Mouse (Mus musculus) CH12.LX (cell line): ENCODE results near the gene Zkscan6. TPM values are rescaled to one million over a fixed set of nuclear protein-coding genes. Genes with fewer than 3 reads are reported as not detected.

Source experiments
- DNase-seq: peaks from one replicate; pipeline ENCODE4 v3.0.0-alpha.2; 2013; ENCODE audit errors: extremely low read depth
- H3K27ac ChIP-seq: 2 replicates; pipeline ENCODE4 v1.5.1; 2012; ENCODE audit warnings: low read depth, mild to moderate bottlenecking, control low read depth, moderate library complexity; ENCODE audit not compliant: insufficient read depth
- H3K27me3 ChIP-seq: replicated peaks from 2 replicates; pipeline ENCODE3; 2012; ENCODE audit warnings: inconsistent platforms
- H3K36me3 ChIP-seq, 2 experiments: replicated peaks in 1 of 2; 2 replicates each; pipeline versions ENCODE3 to v1.6.1; 2012; ENCODE audit warnings: inconsistent platforms in 1 of 2, low read length in 1 of 2, mild to moderate bottlenecking in 1 of 2, mixed read lengths in 1 of 2, moderate library complexity in 1 of 2; ENCODE audit not compliant: control insufficient read depth in 1 of 2, insufficient read depth in 1 of 2
- H3K4me1 ChIP-seq, 2 experiments: 2 replicates each; pipeline ENCODE4 v1.6.1; 2012; ENCODE audit warnings: inconsistent platforms in 1 of 2, moderate library complexity in 1 of 2; ENCODE audit not compliant: insufficient read depth in 2 of 2, control insufficient read depth in 1 of 2
- H3K4me2 ChIP-seq: 2 replicates; pipeline ENCODE4 v1.6.1; 2012; ENCODE audit warnings: low read depth, mild to moderate bottlenecking, control low read depth; ENCODE audit not compliant: poor library complexity, insufficient read depth, severe bottlenecking
- H3K4me3 ChIP-seq, 3 experiments: fragments of 150-350 bp in 1 of 3; sonication (generic) in 1 of 3; replicated peaks in 1 of 3; 2 replicates each; pipeline versions ENCODE3 to v1.5.1; 2011 to 2012; ENCODE audit warnings: low read depth in 2 of 3, low read length in 2 of 3, mild to moderate bottlenecking in 2 of 3, moderate library complexity in 2 of 3, control low read depth in 1 of 3, improper control_type of control experiment in 1 of 3, inconsistent platforms in 1 of 3, mixed read lengths in 1 of 3; ENCODE audit not compliant: poor library complexity in 1 of 3
- H3K79me2 ChIP-seq: replicated peaks from 2 replicates; pipeline ENCODE4 v1.6.1; 2012; ENCODE audit warnings: mild to moderate bottlenecking, moderate library complexity; ENCODE audit not compliant: control insufficient read depth, poor library complexity, insufficient read depth, severe bottlenecking; ENCODE audit errors: extremely low read depth
- H3K9ac ChIP-seq: 2 replicates; pipeline ENCODE4 v1.6.1; 2012; ENCODE audit warnings: low read depth, mild to moderate bottlenecking, control low read depth, moderate library complexity; ENCODE audit not compliant: insufficient read depth
- H3K9me3 ChIP-seq: replicated peaks from 2 replicates; pipeline ENCODE3; 2012; ENCODE audit warnings: low read length, inconsistent platforms, mixed read lengths
- BHLHE40 ChIP-seq: IDR thresholded peaks from 2 replicates; pipeline ENCODE4 v1.6.1; 2011; ENCODE audit warnings: mild to moderate bottlenecking, low read depth, low read length, improper control_type of control experiment
- CHD1 ChIP-seq: IDR thresholded peaks from 2 replicates; pipeline ENCODE4 v1.6.1; 2012; ENCODE audit warnings: low read depth, low read length, improper control_type of control experiment, inconsistent platforms
- CHD2 ChIP-seq: IDR thresholded peaks from 2 replicates; pipeline ENCODE4 v1.6.1; 2011; ENCODE audit warnings: low read length, improper control_type of control experiment
- CTCF ChIP-seq, 2 experiments: IDR thresholded peaks in 1 of 2; conservative IDR thresholded peaks in 1 of 2; 2 replicates each; pipeline ENCODE4 v1.5.1; 2011 to 2012; ENCODE audit warnings: low read depth in 2 of 2, low read length in 2 of 2, improper control_type of control experiment in 1 of 2, inconsistent platforms in 1 of 2, mild to moderate bottlenecking in 1 of 2, moderate library complexity in 1 of 2
- E2F4 ChIP-seq: IDR thresholded peaks from 2 replicates; pipeline ENCODE4 v1.6.1; 2011; ENCODE audit warnings: low read depth, low read length, improper control_type of control experiment; ENCODE audit not compliant: insufficient replicate concordance
- ELF1 ChIP-seq: IDR thresholded peaks from 2 replicates; pipeline ENCODE4 v1.6.1; 2014; ENCODE audit warnings: low read depth, mild to moderate bottlenecking, inconsistent platforms, low read length, improper control_type of control experiment
- EP300 ChIP-seq: IDR thresholded peaks from 2 replicates; pipeline ENCODE4 v1.6.1; 2011; ENCODE audit warnings: low read length, improper control_type of control experiment
- ETS1 ChIP-seq: conservative IDR thresholded peaks from 2 replicates; pipeline ENCODE4 v1.6.1; 2012; ENCODE audit warnings: low read depth, mild to moderate bottlenecking, inconsistent platforms, low read length, improper control_type of control experiment, moderate library complexity
- GABPA ChIP-seq: IDR thresholded peaks from 2 replicates; pipeline ENCODE4 v1.6.1; 2012; ENCODE audit warnings: low read depth, low read length, improper control_type of control experiment, inconsistent platforms; ENCODE audit not compliant: insufficient replicate concordance
- HCFC1 ChIP-seq: IDR thresholded peaks from 2 replicates; pipeline ENCODE4 v1.6.1; 2012; ENCODE audit warnings: low read depth, mild to moderate bottlenecking, inconsistent platforms, low read length, improper control_type of control experiment
- IRF4 ChIP-seq: IDR thresholded peaks from 2 replicates; pipeline ENCODE4 v1.6.1; 2014; ENCODE audit warnings: low read depth, mild to moderate bottlenecking, inconsistent platforms, low read length, improper control_type of control experiment
- JUN ChIP-seq: IDR thresholded peaks from 2 replicates; pipeline ENCODE4 v1.6.1; 2011; ENCODE audit warnings: low read depth, mild to moderate bottlenecking, low read length, improper control_type of control experiment, moderate library complexity; ENCODE audit not compliant: insufficient read depth
- JUND ChIP-seq: conservative IDR thresholded peaks from 2 replicates; pipeline ENCODE4 v1.6.1; 2011; ENCODE audit warnings: low read depth, low read length, improper control_type of control experiment
- KAT2A ChIP-seq: IDR thresholded peaks from 2 replicates; pipeline ENCODE4 v1.6.1; 2012; ENCODE audit warnings: low read length, improper control_type of control experiment, inconsistent platforms; ENCODE audit not compliant: insufficient replicate concordance
- MAFK ChIP-seq: IDR thresholded peaks from 2 replicates; pipeline ENCODE4 v1.6.1; 2011; ENCODE audit warnings: low read length, improper control_type of control experiment; ENCODE audit not compliant: insufficient replicate concordance
- MAX ChIP-seq: IDR thresholded peaks from 2 replicates; pipeline ENCODE4 v1.6.1; 2011; ENCODE audit warnings: low read length, improper control_type of control experiment
- MAZ ChIP-seq: IDR thresholded peaks from 2 replicates; pipeline ENCODE4 v1.6.1; 2012; ENCODE audit warnings: low read depth, mild to moderate bottlenecking, inconsistent platforms, low read length, improper control_type of control experiment, moderate library complexity
- MEF2A ChIP-seq: IDR thresholded peaks from 2 replicates; pipeline ENCODE4 v1.6.1; 2014; ENCODE audit warnings: low read depth, mild to moderate bottlenecking, inconsistent platforms, low read length, improper control_type of control experiment, borderline replicate concordance
- MXI1 ChIP-seq: IDR thresholded peaks from 2 replicates; pipeline ENCODE4 v1.6.1; 2011; ENCODE audit warnings: mild to moderate bottlenecking, low read depth, low read length, improper control_type of control experiment
- MYC ChIP-seq: IDR thresholded peaks from 2 replicates; pipeline ENCODE4 v1.6.1; 2011; ENCODE audit warnings: low read depth, mild to moderate bottlenecking, improper control_type of control experiment, low read length
- NELFE ChIP-seq: IDR thresholded peaks from 2 replicates; pipeline ENCODE4 v1.6.1; 2011; ENCODE audit warnings: low read depth, low read length, improper control_type of control experiment
- NRF1 ChIP-seq: IDR thresholded peaks from 2 replicates; pipeline ENCODE4 v1.6.1; 2014; ENCODE audit warnings: low read depth, mild to moderate bottlenecking, inconsistent platforms, low read length, improper control_type of control experiment, moderate library complexity
- PAX5 ChIP-seq: IDR thresholded peaks from 2 replicates; pipeline ENCODE4 v1.6.1; 2012; ENCODE audit warnings: low read length, inconsistent platforms, mixed read lengths
- POLR2A ChIP-seq: IDR thresholded peaks from 2 replicates; pipeline ENCODE4 v1.6.1; 2011; ENCODE audit warnings: low read depth, mild to moderate bottlenecking, improper control_type of control experiment, low read length
- POLR2AphosphoS2 ChIP-seq: IDR thresholded peaks from 2 replicates; pipeline ENCODE4 v1.6.1; 2011; ENCODE audit warnings: low read depth, low read length, improper control_type of control experiment
- RAD21 ChIP-seq: IDR thresholded peaks from 2 replicates; pipeline ENCODE4 v1.6.1; 2011; ENCODE audit warnings: low read depth, mild to moderate bottlenecking, low read length, improper control_type of control experiment, moderate library complexity
- RCOR1 ChIP-seq: conservative IDR thresholded peaks from 2 replicates; pipeline ENCODE4 v1.6.1; 2012; ENCODE audit warnings: low read depth, mild to moderate bottlenecking, inconsistent platforms, low read length, improper control_type of control experiment
- SIN3A ChIP-seq: IDR thresholded peaks from 2 replicates; pipeline ENCODE4 v1.6.1; 2012; ENCODE audit warnings: low read length, improper control_type of control experiment, inconsistent platforms
- SMC3 ChIP-seq: IDR thresholded peaks from 2 replicates; pipeline ENCODE4 v1.6.1; 2011; ENCODE audit warnings: low read depth, low read length, improper control_type of control experiment
- TBP ChIP-seq: conservative IDR thresholded peaks from 2 replicates; pipeline ENCODE4 v1.6.1; 2011; ENCODE audit warnings: low read depth, low read length, improper control_type of control experiment
- TCF12 ChIP-seq: IDR thresholded peaks from 2 replicates; pipeline ENCODE4 v1.6.1; 2014; ENCODE audit warnings: low read depth, mild to moderate bottlenecking, inconsistent platforms, low read length, improper control_type of control experiment
- UBTF ChIP-seq: IDR thresholded peaks from 2 replicates; pipeline ENCODE4 v1.6.1; 2012; ENCODE audit warnings: low read depth, mild to moderate bottlenecking, inconsistent platforms, low read length, improper control_type of control experiment, moderate library complexity
- USF1 ChIP-seq: IDR thresholded peaks from 2 replicates; pipeline ENCODE4 v1.6.1; 2014; ENCODE audit warnings: low read depth, mild to moderate bottlenecking, inconsistent platforms, low read length, improper control_type of control experiment
- USF2 ChIP-seq: conservative IDR thresholded peaks from 2 replicates; pipeline ENCODE4 v1.6.1; 2011; ENCODE audit warnings: low read depth, low read length, improper control_type of control experiment
- ZC3H11A ChIP-seq: IDR thresholded peaks from 2 replicates; pipeline ENCODE4 v1.6.1; 2012; ENCODE audit warnings: low read depth, mild to moderate bottlenecking, inconsistent platforms, low read length, improper control_type of control experiment
- ZKSCAN1 ChIP-seq: IDR thresholded peaks from 2 replicates; pipeline ENCODE4 v1.6.1; 2012; ENCODE audit warnings: low read depth, inconsistent platforms, low read length, improper control_type of control experiment, borderline replicate concordance
- ZMIZ1 ChIP-seq: IDR thresholded peaks from 2 replicates; pipeline ENCODE4 v1.6.1; 2012; ENCODE audit warnings: low read depth, mild to moderate bottlenecking, inconsistent platforms, low read length, improper control_type of control experiment
- ZNF384 ChIP-seq: IDR thresholded peaks from 2 replicates; pipeline ENCODE4 v1.6.1; 2012; ENCODE audit warnings: low read depth, low read length, improper control_type of control experiment, inconsistent platforms
- dilution Hi-C: fragments of 300-500 bp; cut with MboI; formaldehyde crosslinking; loops from 2 replicates; pipeline ENCODE4 v1.14.3; 2020; ENCODE audit warnings: low sequenced_read_pairs; ENCODE audit not compliant: extremely low pct_unique_long_range_greater_than_20kb, extremely low pct_ligation_motif_present
- in situ Hi-C: fragments of 300-500 bp; cut with MboI; formaldehyde crosslinking; loops from 3 replicates; pipeline ENCODE4 v1.14.3; 2019; ENCODE audit warnings: low sequenced_read_pairs, low pct_ligation_motif_present, low pct_unique_long_range_greater_than_20kb, mixed read lengths
- polyA plus RNA-seq: library from polyadenylated mRNA; unstranded; fragments of >175 nt; gene quantifications from 2 replicates; pipeline ENCODE4 v1.2.1, GENCODE M21; 2012; ENCODE audit warnings: low read depth; ENCODE audit not compliant: insufficient read length
- total RNA-seq, 2 experiments: library from RNA; depleted of rRNA; stranded (reverse); fragments of 300-350 nt in 1 of 2; fragments of >200 nt in 1 of 2; gene quantifications; 2 replicates each; pipeline ENCODE4 v1.2.3; 2012 to 2014

Zkscan6 gene
- total and polyA plus RNA-seq, 3 experiments, result 15.8 to 20.5 (median 16.6) TPM

- peaks cover 0 to 40% of the 10 kb centered on the region in 2 experiments; a peak in 3 of 4 replicates for H3K4me1 ChIP-seq
- peak; percentile 67 for DNase-seq
- peaks cover 18% of the 10 kb centered on the region for H3K79me2 ChIP-seq
- no peak for TF ChIP-seq KAT2A
- no peak for TF ChIP-seq MAX
- TF ChIP-seq MEF2A, result no peak
- no peak for TF ChIP-seq POLR2A
- TF ChIP-seq ZNF384, result no peak
- 0 out of 2 replicates have a peak, but pooled peaks have one; percentile 12 for TF ChIP-seq UBTF
- TF ChIP-seq ETS1, result 0 out of 2 replicates have a peak, but pooled peaks have one; percentile 13
- TF ChIP-seq E2F4, result no peak
- TF ChIP-seq RCOR1, result 0 out of 2 replicates have a peak, but pooled peaks have one; percentile 5
- peak; percentile 69 for TF ChIP-seq ELF1
- TF ChIP-seq MYC, result no peak
- no peak for TF ChIP-seq TBP
- no peak for TF ChIP-seq MAFK
- no peak for TF ChIP-seq SMC3
- no peak for TF ChIP-seq BHLHE40
- no peak for TF ChIP-seq POLR2AphosphoS2
- TF ChIP-seq CHD1, result 0 out of 2 replicates have a peak, but pooled peaks have one; percentile 4
- TF ChIP-seq IRF4, result no peak
- TF ChIP-seq PAX5, result no peak
- no peak for TF ChIP-seq USF2
- TF ChIP-seq SIN3A, result peak; percentile 23; the same call in 1 of the 2 replicates
- TF ChIP-seq HCFC1, result no peak; the same call in 1 of the 2 replicates
- no peak for TF ChIP-seq MAZ
- no peak for TF ChIP-seq GABPA
- no peak for TF ChIP-seq JUND
- no peak for TF ChIP-seq TCF12
- no peak for TF ChIP-seq ZKSCAN1
- TF ChIP-seq USF1, result no peak
- TF ChIP-seq ZC3H11A, result no peak
- TF ChIP-seq CHD2, result no peak
- TF ChIP-seq RAD21, result no peak
- no peak for TF ChIP-seq NRF1
- 0 out of 2 replicates have a peak, but pooled peaks have one; percentile 17 for TF ChIP-seq EP300
- 0 out of 4 replicates have a peak, but pooled peaks of 1 of the 2 experiments have one; percentile 6 for TF ChIP-seq CTCF (conservative IDR thresholded peaks at IDR 0.05 in 1 of 2, IDR thresholded peaks at IDR 0.05 in 1 of 2; ENCODE audit: low read depth in 2 of 2, low read length in 2 of 2)
- no peak for TF ChIP-seq ZMIZ1
- no peak for TF ChIP-seq NELFE
- TF ChIP-seq MXI1, result peak; percentile 38; the same call in 1 of the 2 replicates
- no peak for TF ChIP-seq JUN
- H3K4me2 ChIP-seq, result peak overlapping the region; percentile 94
- H3K36me3 ChIP-seq, result peaks cover 0 to 6% of the 10 kb centered on the region in 2 experiments
- in situ Hi-C loops, result no loop called here
- H3K27ac ChIP-seq, result peak overlapping the region; percentile 7; the same call in 1 of the 2 replicates
- dilution Hi-C loops, result no loop called here
- H3K27me3 ChIP-seq, result no peaks in the 10 kb centered on the region
- H3K4me3 ChIP-seq, result peak overlapping the region; percentile 59 to 85 (median 78)
- H3K9ac ChIP-seq, result peak overlapping the region; percentile 48
- no peaks in the 10 kb centered on the region for H3K9me3 ChIP-seq
Observed at GRCm38 (mm10) chr11:65806321-65806904, 562 bp upstream of the Zkscan6 start.
